Mouse (Mus musculus) kidney, adult 18-20 months (tissue): ENCODE data around the gene Arsb.
"Not testable (repeated sequence)": the region's sequence is repeated elsewhere in the genome, so short reads cannot be mapped to it uniquely, and the experiment has no call there.

Experiments used
- DNase-seq: peaks from one replicate; pipeline ENCODE4 v3.0.0; 2021

The Arsb gene

DNA sequence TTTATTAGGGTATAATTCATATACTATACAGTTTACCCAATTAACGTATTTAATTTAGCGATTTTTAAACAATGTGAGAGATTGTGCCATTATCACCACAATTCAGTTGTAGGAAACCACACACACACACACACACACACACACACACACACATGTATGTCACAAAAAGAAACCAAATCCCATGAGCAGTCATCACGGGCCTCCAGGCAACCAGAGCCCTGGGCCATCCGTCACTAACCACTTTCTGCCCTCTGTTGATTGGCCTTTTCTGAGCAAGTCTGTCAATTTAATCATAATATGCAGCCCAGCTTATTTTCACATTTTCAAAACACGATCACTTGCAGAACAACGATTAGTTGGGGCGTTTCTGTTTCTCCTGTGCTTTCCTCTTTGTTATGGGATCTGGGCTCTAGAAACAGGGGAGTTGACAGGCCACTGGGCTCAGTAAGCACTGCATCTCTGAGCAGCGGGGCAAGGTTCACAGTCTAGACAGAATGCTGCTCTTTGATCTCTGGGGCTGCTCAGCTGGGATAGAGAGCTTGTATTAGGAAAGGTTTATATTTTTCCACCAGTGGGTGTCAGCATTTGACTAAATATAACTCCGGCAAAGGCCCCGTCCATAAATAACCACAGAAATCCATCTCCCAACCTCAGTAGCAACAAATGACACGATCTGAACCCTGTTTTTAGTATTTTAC is 21.7 kb downstream of the Arsb start:
- DNase-seq = peak; percentile 38

- no peak for DNase-seq
These were observed 22.3 kb downstream of the Arsb start for GRCm38 (mm10) chr13:93793643-93794182.

DNA sequence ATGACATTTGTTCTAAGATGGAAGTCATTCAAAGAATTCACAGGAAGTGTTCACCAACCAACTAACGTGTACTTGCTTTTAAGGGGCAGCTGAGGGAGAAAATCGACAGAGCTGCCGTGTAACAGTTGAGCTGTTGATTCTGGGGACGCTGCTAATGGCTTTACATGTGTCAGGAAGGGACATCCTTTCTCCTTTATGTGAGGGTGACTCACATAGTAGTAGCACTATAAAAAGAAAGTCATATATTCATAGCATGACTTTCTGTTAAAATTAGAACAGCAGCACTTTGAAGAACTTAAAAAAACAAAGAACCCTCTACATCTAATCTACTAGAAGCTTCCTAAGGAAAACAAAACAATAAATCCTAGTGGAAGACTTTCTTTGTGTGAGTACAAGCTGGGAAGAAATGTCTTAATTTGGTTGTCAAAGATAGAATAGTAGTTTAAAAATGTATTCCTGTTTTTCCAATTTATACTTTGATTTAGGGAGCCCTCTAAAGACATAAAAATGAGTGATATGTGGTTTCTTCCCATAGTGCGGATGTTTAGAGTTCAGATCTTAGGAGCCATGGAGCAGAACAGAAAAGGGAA is 25.7 kb downstream of the Arsb start:
- DNase-seq = no peak

- DNase-seq = not testable (repeated sequence)
These were observed 38.9 kb downstream of the Arsb start for GRCm38 (mm10) chr13:93810311-93810710.

DNA sequence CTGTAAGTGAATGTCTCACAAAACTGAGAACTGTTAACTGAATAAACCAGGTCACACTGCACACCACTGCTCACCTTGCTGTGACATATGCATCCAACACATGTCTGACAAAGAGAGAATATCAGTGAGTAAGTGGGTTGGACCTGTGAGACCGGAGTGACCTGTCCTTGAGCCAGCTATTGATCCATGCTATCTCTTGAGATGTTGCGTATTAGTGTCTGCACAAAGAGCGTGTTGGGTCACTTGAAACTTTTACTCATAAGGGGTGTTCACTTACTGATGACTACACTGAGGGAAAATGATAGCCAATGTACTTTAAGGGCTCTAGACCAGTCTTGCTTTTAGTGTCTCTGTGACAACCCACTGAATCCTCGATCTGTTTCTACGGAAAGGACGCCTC is 42.7 kb downstream of the Arsb start:
- no peak for DNase-seq

DNA sequence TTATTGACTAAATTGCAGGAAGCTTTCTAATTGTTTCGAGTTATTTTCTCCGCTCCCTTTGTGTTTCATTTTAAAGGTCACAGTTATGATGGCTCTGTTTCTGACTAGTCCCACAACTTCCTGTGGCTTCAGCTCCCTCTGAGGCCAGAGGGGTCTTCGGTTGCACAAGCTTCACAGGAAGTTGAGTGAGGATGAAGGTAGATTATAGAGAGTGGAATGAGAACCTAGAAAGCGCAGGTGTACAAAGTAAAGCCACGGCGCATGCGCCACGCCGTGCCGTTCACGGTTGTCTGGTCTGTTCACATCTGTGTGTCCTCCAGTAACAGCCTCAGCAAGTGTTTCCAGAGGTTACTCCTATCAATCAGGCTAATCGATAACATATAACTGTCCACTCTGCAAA is 43.2 kb downstream of the Arsb start:
- DNase-seq = no peak

DNA sequence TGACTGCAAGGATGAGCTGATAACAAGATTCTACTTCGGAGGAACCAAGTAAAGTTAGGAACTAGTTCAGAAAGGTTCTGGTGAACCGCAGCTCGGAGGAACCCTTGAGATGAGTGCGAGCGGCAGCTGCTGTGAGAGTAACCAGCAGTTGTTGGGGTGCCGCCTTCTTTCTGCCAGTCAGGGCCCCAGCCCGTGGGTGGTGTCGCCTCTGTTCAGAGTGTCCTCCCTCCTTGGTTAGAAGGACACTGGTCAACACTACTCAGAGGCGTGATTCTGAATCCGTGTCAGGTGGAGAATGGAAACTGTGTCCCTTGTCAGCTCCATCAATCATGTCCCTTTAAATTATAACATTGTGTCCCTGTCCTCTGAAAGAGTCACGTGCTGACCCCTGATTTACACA is 43.7 kb downstream of the Arsb start:
- no peak for DNase-seq

DNA sequence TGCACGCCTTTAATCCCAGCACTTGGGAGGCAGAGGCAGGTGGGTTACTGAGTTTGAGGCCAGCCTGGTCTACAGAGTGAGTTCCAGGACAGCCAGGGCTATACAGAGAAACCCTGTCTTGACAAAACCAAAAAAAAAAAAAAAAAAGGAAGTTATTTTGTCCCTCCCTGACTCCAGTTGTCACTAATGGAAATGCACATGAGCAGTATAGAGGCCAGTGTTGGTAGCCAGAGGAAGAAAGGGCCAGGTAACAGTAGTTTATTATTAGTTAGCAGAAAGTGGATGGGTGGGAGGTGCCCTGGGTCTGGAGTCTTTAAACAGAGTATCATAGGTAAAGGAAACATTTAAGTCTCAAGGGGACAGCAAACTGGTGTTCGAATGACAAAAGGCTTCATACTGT is 44.7 kb downstream of the Arsb start:
- no peak for DNase-seq

DNA sequence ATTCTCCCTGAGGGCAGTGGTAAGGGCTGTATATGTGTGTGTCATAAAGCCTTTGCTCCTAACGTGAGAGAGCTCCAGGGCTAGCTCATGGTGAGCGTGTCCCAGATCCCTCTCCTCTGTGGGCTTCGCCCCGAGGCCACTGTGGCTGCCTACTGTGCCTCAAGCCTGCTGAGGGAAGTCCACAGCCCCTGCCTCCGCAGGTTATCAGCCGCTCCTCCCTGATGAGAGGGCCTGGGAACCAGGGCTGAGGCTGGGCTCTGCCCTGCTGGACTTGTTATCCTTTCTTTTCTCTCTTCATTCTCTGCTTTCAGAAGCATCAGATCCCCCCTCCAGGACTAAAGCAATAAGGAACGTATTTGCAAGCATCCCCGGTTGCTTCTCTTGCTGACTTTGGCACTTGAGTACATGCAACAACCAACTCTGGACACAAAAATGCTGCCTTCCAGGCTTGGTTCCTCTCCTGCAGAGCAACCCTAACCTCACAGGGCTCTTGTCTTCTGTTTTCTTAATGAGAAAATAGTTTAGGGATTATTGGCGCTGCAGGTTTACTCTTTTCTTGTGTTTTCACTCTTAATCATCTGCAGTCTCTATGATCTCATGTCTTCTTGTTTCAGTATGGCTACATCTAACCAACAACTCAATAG is 45.4 kb downstream of the Arsb start:
- no peak for DNase-seq

DNA sequence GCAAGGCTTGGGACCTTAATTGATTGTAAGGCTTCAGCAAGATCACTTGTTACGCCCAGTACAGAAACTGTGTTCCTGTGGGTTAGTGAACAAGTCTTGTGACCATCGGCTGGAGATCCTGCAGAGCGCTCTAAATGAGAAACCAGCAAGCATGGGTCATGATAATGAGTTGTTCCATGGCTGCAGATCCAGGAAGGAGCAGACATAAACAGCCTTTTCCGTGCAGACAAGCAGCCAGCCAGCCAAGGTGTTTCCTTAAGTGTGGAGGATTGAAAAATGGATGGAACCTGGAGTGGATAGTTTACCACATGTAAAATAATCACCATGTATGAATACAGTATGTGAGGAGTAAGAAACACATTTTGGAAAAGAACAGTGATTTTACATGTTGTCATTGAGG is 48.7 kb downstream of the Arsb start:
- no peak for DNase-seq

DNA sequence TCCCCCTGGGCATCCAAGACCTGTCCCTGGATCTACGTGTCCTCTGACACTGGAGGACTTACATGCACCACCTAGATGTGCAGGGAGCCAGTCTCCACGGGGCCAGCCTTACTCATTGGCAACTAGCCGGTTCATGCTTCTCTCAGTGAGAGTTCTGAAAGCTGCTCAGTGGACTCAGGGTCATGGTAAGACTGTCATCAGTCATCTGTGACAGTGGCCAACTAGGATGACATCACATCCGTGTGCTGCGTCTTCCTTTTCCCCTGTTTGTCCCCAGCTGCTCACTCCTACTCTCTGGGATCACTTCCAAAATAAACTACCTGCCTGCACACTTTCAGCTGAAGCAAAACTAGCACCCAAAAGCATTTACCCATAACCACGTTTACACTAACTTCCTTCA is 50.6 kb downstream of the Arsb start:
- peak; percentile 29 for DNase-seq

DNA sequence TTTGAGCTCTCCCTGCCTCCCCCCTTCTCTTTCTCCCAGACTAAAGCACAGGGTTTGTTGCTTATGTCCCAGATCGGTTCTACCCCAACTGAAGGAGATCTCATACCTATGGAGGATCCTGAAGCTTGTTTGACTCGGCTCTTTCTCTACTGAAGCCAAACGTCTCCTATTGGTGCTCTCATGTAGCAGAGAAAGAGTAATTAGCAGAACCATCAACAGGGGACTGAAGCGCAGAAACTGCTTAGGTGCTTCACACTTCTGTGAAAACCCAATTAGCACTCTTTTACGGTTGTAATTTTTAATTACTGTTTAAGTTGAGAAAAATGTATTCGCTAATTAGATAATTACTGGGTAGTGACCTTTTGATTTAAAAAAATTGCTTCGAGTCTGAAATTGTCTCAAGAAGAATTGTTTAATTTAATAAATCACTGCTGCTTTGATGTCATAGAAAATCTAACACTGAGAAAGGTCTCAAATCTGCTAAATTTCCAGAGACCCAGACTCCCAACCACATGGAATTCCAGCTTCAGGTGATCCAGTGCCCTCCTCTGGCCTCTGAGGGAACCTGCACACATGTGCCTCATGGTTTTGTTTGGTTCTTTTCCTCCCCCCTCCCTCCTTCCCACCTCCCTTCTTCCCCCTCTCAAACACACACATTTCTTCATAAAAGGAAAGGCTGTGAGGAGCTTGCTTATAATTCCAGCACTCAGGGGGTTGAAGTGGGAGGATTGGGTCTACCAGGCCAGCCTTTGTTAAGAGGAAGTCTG is 54.5 kb downstream of the Arsb start:
- DNase-seq = no peak

DNA sequence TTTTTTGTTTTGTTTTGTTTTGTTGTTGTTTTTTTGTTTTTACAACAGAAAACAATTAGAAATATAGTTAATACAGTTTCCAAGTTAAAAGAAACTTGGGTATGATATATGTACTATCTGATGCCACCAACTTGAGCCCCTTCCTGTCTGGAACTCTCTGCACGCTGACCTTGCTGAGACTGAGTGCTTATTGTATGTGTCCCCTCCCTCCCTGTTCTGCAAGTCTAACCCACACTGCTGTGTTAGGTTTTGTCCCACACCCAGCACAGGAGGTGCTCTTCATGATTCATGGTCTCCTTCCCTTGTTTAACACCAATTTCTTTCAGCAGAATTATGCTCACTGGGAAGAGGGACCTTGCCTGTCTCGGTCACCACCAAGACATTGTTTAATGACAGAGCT is 56.3 kb downstream of the Arsb start:
- DNase-seq = no peak

- no peak for DNase-seq
These were observed 58.3 kb downstream of the Arsb start for GRCm38 (mm10) chr13:93829565-93830293.

- DNase-seq = no peak
These were observed 58.8 kb downstream of the Arsb start for GRCm38 (mm10) chr13:93830294-93830645.

DNA sequence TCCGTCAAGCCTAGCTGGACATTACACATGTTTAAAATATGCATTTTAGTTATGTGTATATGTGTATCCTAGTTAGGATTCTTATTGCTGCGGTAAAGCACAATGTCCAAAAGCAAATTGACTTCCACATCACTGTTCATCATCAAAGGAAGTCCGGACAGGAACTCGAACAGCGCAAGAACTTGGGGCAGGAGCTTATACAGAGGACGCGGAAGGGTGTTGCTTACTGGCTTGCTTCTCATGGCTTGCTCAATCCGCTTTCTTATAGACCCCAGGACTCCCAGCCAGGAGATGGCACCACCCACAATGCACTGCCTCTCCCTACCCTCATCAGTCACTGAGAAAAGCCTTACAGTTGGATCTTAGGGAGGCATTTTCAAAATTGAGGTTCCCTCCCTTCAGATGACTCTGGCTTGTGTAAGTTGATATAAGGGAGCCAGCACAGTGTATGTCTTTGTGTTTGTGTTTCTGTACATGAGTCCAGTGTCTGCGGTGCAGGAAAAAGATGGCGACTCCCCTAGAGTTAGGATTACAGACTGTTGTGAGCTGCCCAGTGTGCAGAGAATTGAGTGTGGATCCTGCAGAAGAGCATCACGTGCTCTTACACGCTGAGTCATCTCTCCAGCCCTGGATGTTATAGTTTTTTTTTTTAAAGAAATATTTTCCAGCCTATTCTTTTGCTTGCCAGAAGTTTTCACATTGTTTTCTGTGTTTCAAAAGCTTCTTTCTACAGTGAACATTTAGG is 66.2 kb downstream of the Arsb start:
- no peak for DNase-seq

DNA sequence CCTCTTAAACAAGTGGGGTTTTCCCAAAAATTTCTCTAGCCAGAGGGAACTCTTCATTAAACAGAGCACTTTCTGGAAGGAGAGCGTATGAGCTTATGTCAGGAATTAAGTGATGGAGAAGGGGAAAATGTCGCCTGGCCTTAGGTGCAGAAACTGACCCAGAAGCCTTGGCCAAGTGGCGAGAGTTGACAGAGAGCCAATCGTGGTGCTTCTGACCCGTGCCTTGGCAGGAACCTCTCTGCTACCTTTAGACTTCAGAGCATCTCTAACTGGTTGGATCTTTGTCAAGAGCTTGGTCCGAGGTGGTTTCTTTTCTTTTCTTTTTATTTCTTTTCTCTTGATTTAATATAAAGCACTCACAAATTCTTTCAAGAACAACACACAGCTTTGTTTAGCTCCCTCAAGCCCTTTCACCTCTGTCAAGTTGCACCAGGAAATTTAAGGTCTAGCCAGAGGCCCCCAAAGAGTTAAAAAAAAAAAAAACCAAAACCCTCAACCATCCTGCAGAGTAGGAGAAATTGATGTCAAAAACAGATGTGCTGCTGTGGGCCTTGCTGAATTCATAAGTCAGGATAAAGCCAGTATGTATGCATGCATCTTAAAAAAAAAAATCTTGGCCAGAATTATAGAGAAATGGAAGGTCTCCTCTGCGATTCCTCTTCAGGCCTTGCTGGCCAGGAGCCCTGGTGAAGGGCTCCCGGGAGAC is 67.2 kb downstream of the Arsb start:
- DNase-seq = peak; percentile 47

- DNase-seq = no peak
These were observed 67.8 kb downstream of the Arsb start for GRCm38 (mm10) chr13:93839137-93839630.

GRCm38 (mm10) chr13:93839721-93840120 is 68.3 kb downstream of the Arsb start:
- no peak for DNase-seq

DNA sequence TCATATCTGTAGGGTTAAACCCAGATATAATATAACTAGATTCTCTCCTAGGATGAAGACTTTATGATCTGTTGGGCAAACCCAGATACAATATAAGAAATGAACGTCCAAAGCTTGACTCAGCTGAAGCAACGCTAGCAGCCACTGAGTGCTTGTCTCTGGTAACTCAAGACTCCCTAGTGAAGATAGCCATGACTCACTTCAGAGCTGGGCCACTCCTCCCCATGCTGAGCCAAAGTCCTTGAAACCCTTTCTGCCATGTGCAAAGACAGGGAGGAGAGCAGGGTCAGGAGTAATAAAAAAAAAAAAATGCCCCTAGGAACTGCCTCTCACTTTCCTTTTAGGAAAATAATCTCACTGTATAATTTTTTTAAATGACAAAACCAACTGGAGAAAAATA is 68.7 kb downstream of the Arsb start:
- DNase-seq = no peak

GRCm38 (mm10) chr13:93846831-93847518 is 75.5 kb downstream of the Arsb start:
- no peak for DNase-seq
